Mouse (Mus musculus) midbrain, embryonic 13.5 days (tissue): ENCODE measurements around the gene Il16. TPM values are rescaled to one million over a fixed set of nuclear protein-coding genes. Genes with fewer than 3 reads are reported as not detected.
A peak's percentile ranks its signal among the peaks of the same experiment; 100 is the strongest.
"Not testable (repeated sequence)": the region's sequence is repeated elsewhere in the genome, so short reads cannot be mapped to it uniquely, and the experiment has no call there.

ENCODE experiments used
- ATAC-seq: fragments of 200-750 bp; cut with Nextera tagmentation; 2 replicates; pipeline ENCODE4 v1.8.0; 2017; ENCODE audit warnings: mild to moderate bottlenecking, moderate TSS enrichment, moderate library complexity
- H3K27ac ChIP-seq: fragments of 300-500 bp; sonication (generic); 2 replicates; pipeline ENCODE4 v1.5.1; 2015; ENCODE audit warnings: inconsistent platforms, mild to moderate bottlenecking, moderate library complexity
- H3K27me3 ChIP-seq: fragments of 300-500 bp; sonication (generic); 2 replicates; pipeline ENCODE4 v1.6.1; 2015; ENCODE audit warnings: mild to moderate bottlenecking, inconsistent platforms
- H3K36me3 ChIP-seq: fragments of 300-500 bp; sonication (generic); 2 replicates; pipeline ENCODE4 v1.6.1; 2015; ENCODE audit warnings: mild to moderate bottlenecking, inconsistent platforms
- H3K4me1 ChIP-seq: fragments of 300-500 bp; sonication (generic); replicated peaks from 2 replicates; pipeline ENCODE4 v1.6.1; 2015; ENCODE audit warnings: inconsistent platforms
- H3K4me2 ChIP-seq: fragments of 300-500 bp; sonication (generic); replicated peaks from 2 replicates; pipeline ENCODE4 v1.6.1; 2015; ENCODE audit warnings: moderate library complexity, mild to moderate bottlenecking, inconsistent platforms
- H3K4me3 ChIP-seq: fragments of 300-500 bp; sonication (generic); replicated peaks from 2 replicates; pipeline ENCODE4 v1.5.1; 2015; ENCODE audit warnings: mild to moderate bottlenecking, inconsistent platforms
- H3K9ac ChIP-seq: fragments of 300-500 bp; sonication (generic); replicated peaks from 2 replicates; pipeline ENCODE4 v1.6.1; 2015; ENCODE audit warnings: mild to moderate bottlenecking, inconsistent platforms
- H3K9me3 ChIP-seq: fragments of 300-500 bp; sonication (generic); 2 replicates; pipeline ENCODE4 v1.6.1; 2016; ENCODE audit warnings: mild to moderate bottlenecking, inconsistent platforms
- WGBS: fragments of 180-500 bp; shearing (Covaris S2); methylation state at CpG from one replicate; pipeline ENCODE4 v1.1.7; 2015; 5-methylcytosine and 5-hydroxymethylcytosine counted together
- polyA plus RNA-seq: library from polyadenylated mRNA; unstranded; fragments of >200 nt; fragmentation: Nextera tagmentation; extraction: Ambion mirVana; gene quantifications from 2 replicates; pipeline ENCODE4 v1.2.1, GENCODE M21; 2015

Gene Il16
- polyA plus RNA-seq, 1 experiment from 2014 or later: 0.74 TPM

DNA sequence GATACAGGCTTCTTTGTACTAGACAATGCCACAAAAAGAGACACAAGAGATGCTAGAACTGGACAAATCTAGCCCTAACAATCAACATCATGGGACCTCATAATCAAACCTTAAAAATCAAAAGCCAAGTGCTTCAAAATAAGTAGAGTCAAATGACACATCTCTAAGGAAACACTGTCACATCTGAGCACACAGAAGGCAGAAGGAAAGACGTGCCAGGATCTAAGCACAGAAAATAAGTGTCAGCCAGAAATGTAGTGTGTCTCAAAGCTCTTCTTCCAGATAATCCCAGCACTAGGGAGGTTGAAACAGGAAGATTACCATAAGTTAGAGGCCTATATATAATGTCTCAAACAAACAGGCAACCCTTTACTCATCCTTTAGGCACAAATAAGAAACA is 31.9 kb downstream of the Il16 start:
- H3K4me2 ChIP-seq: no peak overlapping the region
- H3K27me3 ChIP-seq: no peaks in the 10 kb centered on the region
- no peaks in the 10 kb centered on the region for H3K4me1 ChIP-seq
- H3K9ac ChIP-seq: no peak overlapping the region
- WGBS: 80% methylated on average over 1 of the region's 1 CpGs
- H3K27ac ChIP-seq: no peak overlapping the region
- no peak overlapping the region for H3K4me3 ChIP-seq
- H3K36me3 ChIP-seq: no peaks in the 10 kb centered on the region
- H3K9me3 ChIP-seq: 0 out of 2 replicates have a peak, but pooled peaks cover 5% of the 10 kb centered on the region
- ATAC-seq: no peak

GRCm38 (mm10) chr7:83711676-83712259 is 33.8 kb downstream of the Il16 start:
- not testable (repeated sequence) for ATAC-seq, H3K4me3 ChIP-seq, H3K27me3 ChIP-seq, H3K4me2 ChIP-seq, H3K9me3 ChIP-seq, H3K36me3 ChIP-seq, H3K9ac ChIP-seq, H3K4me1 ChIP-seq, H3K27ac ChIP-seq
- 86% methylated on average over 10 of the region's 10 CpGs for WGBS

GRCm38 (mm10) chr7:83703046-83703775 is 42.3 kb downstream of the Il16 start:
- H3K36me3 ChIP-seq: no peaks in the 10 kb centered on the region
- no peak overlapping the region for H3K27ac ChIP-seq
- no peak overlapping the region for H3K9ac ChIP-seq
- 70% methylated on average over 9 of the region's 9 CpGs for WGBS
- no peak for ATAC-seq
- no peak overlapping the region for H3K4me3 ChIP-seq
- no peaks in the 10 kb centered on the region for H3K9me3 ChIP-seq
- peaks cover 5% of the 10 kb centered on the region; the same call in 1 of the 2 replicates for H3K4me1 ChIP-seq
- H3K27me3 ChIP-seq: no peaks in the 10 kb centered on the region
- H3K4me2 ChIP-seq: no peak overlapping the region

- Histone ChIP-seq H3K36me3 (no peaks in the 10 kb centered on the region), H3K27me3 (no peaks in the 10 kb centered on the region), H3K4me3 (no peak overlapping the region), H3K4me1 (peaks cover 5% of the 10 kb centered on the region; the same call in 1 of the 2 replicates), H3K4me2 (no peak overlapping the region), H3K9me3 (no peaks in the 10 kb centered on the region), H3K27ac (no peak overlapping the region), H3K9ac (no peak overlapping the region)
- WGBS: 91% methylated on average over 6 of the region's 6 CpGs
- ATAC-seq: no peak
Measured at GRCm38 (mm10) chr7:83699066-83699745, 46.3 kb downstream of the Il16 start.

DNA sequence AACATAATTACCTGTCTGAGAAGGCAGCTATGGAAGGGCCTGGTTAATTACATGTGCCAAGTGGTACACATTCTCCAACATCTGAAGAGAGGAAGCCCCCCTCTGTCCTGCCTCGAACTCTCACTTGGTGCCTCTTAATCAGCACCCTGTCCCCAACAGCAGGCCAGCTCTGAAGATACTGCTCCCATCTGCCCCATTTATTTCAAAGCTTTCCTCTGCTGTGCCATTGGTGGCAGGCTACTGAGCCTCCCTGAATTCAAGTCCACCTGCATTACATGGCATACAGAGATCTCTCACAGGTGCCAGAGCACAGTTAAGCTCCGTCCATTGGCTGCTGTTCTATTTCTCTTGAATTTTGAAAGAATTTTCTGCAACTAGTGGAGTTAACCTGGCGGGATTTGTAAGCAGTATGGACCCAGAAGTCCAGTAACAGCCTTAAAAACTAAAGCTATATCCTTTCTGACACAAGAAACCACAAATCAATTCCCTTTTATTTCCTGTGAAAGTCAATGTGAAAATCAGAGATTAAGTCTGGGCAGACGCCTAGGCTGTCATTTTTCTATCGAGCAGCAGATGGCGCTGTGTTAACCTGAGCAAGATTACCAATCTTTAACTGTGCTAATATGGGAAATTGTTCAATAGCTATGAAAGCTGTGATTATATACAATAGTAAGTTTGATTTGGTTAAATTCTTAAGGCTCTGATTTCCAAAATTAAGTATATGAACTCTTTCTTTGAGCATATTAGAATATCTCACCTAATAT is 49.9 kb downstream of the Il16 start:
- ATAC-seq: no peak
- H3K36me3 ChIP-seq: no peaks in the 10 kb centered on the region
- WGBS: 30% methylated on average over 6 of the region's 6 CpGs
- H3K4me2 ChIP-seq: no peak overlapping the region
- no peak overlapping the region for H3K4me3 ChIP-seq
- H3K9ac ChIP-seq: no peak overlapping the region
- H3K27ac ChIP-seq: no peak overlapping the region
- H3K9me3 ChIP-seq: no peaks in the 10 kb centered on the region
- no peaks in the 10 kb centered on the region for H3K27me3 ChIP-seq
- H3K4me1 ChIP-seq: no peaks in the 10 kb centered on the region

DNA sequence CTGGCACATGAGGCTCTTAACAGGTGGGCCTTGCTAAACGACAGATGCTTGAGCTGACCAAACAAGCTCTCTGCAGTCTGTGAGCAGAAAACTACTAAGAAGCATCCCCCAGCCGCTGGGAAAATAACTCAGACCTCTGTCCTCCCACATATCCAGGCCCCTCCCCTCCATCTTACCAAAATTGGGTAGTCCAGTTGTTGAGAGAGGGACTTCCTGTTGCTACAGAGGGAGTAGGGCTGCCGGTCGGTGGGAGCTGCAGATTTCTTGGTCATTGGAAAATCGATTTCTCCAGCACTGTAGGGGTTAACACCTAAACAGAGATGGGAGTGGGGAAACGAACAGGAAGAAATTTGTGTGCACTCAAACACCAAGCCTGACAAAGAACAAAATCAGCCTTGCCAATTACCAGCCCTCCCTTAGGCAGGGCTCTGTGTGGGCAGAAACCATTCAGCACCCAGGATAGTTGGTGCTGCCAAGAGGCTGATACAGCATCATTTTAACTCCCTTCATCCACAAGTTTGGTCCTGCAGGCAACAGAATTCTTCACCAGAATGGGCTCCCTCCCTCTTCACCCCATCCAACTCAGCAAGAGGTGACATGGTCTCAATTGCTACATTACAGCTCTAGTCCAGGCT is 62.8 kb downstream of the Il16 start:
- no peak for ATAC-seq
- H3K27me3 ChIP-seq: no peaks in the 10 kb centered on the region
- 57% methylated on average over 6 of the region's 6 CpGs for WGBS
- no peak overlapping the region for H3K4me2 ChIP-seq
- H3K27ac ChIP-seq: no peak overlapping the region
- H3K4me1 ChIP-seq: no peaks in the 10 kb centered on the region
- no peak overlapping the region for H3K4me3 ChIP-seq
- no peaks in the 10 kb centered on the region for H3K9me3 ChIP-seq
- H3K9ac ChIP-seq: no peak overlapping the region
- H3K36me3 ChIP-seq: no peaks in the 10 kb centered on the region

GRCm38 (mm10) chr7:83678506-83678905 is 67.0 kb downstream of the Il16 start:
- no peaks in the 10 kb centered on the region for H3K36me3 ChIP-seq
- H3K9me3 ChIP-seq: no peaks in the 10 kb centered on the region
- no peaks in the 10 kb centered on the region for H3K27me3 ChIP-seq
- H3K4me2 ChIP-seq: no peak overlapping the region
- WGBS: 91% methylated on average over 4 of the region's 4 CpGs
- ATAC-seq: no peak
- H3K4me1 ChIP-seq: no peaks in the 10 kb centered on the region
- no peak overlapping the region for H3K9ac ChIP-seq
- H3K27ac ChIP-seq: no peak overlapping the region
- H3K4me3 ChIP-seq: no peak overlapping the region

DNA sequence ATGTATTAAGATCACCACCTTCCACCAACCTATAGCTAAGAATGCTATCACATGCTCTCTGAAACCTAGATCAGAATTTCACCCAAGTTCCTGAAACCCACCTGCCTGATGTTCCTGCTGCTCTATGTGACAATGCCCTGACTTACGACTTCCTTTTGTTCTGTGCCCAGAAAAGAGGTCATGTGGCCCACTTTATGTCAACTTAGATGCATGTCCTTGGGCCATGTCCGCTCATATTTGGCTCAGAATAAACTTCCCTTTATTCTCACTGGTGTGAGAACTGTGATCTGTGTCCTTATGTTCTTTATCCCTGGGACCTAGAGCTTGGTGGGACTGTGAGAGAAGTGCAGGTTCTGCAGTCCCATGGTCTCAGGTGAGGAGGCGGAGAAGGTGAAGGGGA is 68.2 kb downstream of the Il16 start:
- Histone ChIP-seq H3K4me2 (no peak overlapping the region), H3K4me3 (no peak overlapping the region), H3K27ac (no peak overlapping the region), H3K4me1 (no peaks in the 10 kb centered on the region), H3K27me3 (no peaks in the 10 kb centered on the region), H3K36me3 (no peaks in the 10 kb centered on the region), H3K9me3 (no peaks in the 10 kb centered on the region), H3K9ac (no peak overlapping the region)
- ATAC-seq: no peak
- 82% methylated on average over 3 of the region's 3 CpGs for WGBS

- ATAC-seq: 0 out of 2 replicates have a peak, but pooled peaks have one; percentile 63
- Histone ChIP-seq H3K27me3 (no peaks in the 10 kb centered on the region), H3K9ac (no peak overlapping the region), H3K4me1 (no peaks in the 10 kb centered on the region), H3K9me3 (no peaks in the 10 kb centered on the region), H3K4me3 (no peak overlapping the region), H3K4me2 (no peak overlapping the region), H3K36me3 (no peaks in the 10 kb centered on the region), H3K27ac (no peak overlapping the region)
- 37% methylated on average over 5 of the region's 5 CpGs for WGBS
Measured at GRCm38 (mm10) chr7:83675545-83676254, 69.8 kb downstream of the Il16 start.

DNA sequence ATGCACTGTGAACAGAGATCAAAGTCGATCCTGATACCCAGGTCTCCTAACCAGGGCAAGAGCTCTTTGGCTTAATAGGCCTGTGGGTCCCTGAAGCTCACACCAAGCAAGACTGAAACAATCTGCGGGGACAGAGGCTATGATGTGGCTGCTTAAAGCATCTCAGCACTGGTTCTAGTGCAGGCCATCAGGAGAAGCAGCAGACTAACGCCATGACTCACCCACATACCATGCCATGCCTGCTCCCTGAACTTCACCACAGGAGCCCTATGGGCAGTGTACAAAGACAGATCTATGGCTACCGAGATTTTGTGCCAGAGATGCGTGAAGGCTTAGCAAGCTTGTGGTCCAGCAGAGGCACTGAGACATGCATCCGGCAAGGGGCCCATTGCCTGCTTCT is 74.0 kb downstream of the Il16 start:
- Histone ChIP-seq H3K9me3 (no peaks in the 10 kb centered on the region), H3K4me2 (no peak overlapping the region), H3K4me1 (no peaks in the 10 kb centered on the region), H3K4me3 (no peak overlapping the region), H3K9ac (no peak overlapping the region), H3K27me3 (no peaks in the 10 kb centered on the region), H3K27ac (no peak overlapping the region), H3K36me3 (no peaks in the 10 kb centered on the region)
- no peak for ATAC-seq
- WGBS: 88% methylated on average over 6 of the region's 6 CpGs

GRCm38 (mm10) chr7:83668724-83669123 is 76.8 kb downstream of the Il16 start:
- WGBS: 17% methylated on average over 1 of the region's 1 CpGs
- H3K27me3 ChIP-seq: no peaks in the 10 kb centered on the region
- no peak overlapping the region for H3K27ac ChIP-seq
- 0 out of 2 replicates have a peak, but pooled peaks have one; percentile 60 for ATAC-seq
- no peaks in the 10 kb centered on the region for H3K4me1 ChIP-seq
- no peak overlapping the region for H3K4me2 ChIP-seq
- no peaks in the 10 kb centered on the region for H3K36me3 ChIP-seq
- no peak overlapping the region for H3K4me3 ChIP-seq
- no peaks in the 10 kb centered on the region for H3K9me3 ChIP-seq
- H3K9ac ChIP-seq: no peak overlapping the region
